Mouse (Mus musculus) urinary bladder, postnatal 36 days (tissue): Measurements from ENCODE around the gene Serf2.
"Not testable (repeated sequence)": the region's sequence is repeated elsewhere in the genome, so short reads cannot be mapped to it uniquely, and the experiment has no call there.

ENCODE experiments used
- DNase-seq, 2 experiments: peaks; one replicate each; pipeline ENCODE4 v3.0.0; 2022; ENCODE audit warnings: low spot score in 2 of 2, mixed read lengths in 1 of 2

The Serf2 gene

DNA sequence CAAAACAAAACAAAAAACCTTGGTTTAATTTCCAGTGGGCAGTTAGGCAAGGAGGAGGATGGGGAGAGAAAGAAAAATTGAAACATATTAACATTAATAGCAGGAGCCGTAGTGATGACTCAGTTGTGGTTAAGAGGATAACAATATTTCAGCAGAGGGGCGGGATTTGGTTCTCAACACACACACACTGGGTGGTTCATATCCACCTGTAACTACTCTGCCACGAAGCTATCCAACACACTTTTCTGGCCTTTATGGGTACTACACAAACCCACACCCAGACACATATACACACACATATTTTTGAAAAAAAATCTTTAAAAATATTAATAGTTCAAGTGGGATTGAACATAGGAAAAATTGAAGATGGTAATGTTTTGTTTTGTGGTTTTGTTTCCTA is 2.0 kb upstream of the Serf2 start:
- no peak for DNase-seq

DNA sequence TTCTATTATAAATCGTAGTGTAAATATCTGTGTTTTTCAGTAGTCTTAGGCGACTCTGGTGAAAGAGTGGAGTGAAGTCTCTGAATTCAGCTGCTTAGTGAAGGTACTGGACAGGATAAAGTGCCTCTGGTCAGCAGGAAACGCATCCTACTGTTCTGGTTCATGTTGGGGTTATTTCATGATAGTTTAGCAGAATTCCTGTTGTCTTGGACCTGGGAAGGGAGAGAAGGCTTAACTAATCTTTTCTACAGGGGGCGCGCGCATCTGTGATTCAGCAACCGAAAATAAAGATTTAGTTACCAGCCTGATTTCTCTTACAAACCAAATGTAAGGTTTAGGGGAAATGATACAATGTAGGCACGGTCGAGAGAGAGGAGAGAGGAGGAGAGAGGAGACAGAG is 859 bp upstream of the Serf2 start:
- DNase-seq: peak in 1 of 2 experiments; percentile 38

DNA sequence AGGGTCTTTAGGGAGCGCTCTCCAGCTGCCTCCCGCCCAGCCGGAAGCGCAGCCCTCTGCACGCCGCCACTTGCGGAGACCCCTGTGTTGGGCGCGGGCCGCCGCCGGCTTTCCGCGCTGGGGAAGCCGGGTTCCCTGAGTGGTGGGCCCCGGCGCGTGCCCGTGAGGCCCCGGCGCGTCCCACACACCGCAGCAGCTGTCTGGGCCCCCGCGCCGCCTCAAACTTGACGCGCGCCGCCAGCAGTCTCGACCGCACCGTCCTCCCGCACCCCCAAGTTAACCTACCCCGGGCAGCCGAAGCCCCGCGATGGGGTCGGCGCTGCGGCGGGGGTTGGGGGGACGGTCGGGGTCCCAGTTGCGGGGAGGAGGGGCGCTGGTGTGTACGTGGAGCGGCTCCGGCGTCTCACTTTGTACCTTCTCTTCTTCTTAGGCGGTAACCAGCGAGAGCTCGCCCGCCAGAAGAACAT is 583 bp downstream of the Serf2 start:
- peak in 1 of 2 experiments; percentile 14 for DNase-seq

- peak in 1 of 2 experiments; percentile 15 for DNase-seq
Measured at GRCm38 (mm10) chr2:121450093-121450492, 1.1 kb downstream of the Serf2 start.

GRCm38 (mm10) chr2:121452361-121452760 is 3.4 kb downstream of the Serf2 start:
- DNase-seq: no peak

- DNase-seq: no peak
Measured at GRCm38 (mm10) chr2:121452990-121453389, 4.0 kb downstream of the Serf2 start, which contains the start of gene Hypk. Gene Hypk, plus strand, starts transcription at chr2:121453290.

- DNase-seq: no peak
Measured at GRCm38 (mm10) chr2:121453917-121454316, 4.9 kb downstream of the Serf2 start.

- no peak for DNase-seq
Measured at GRCm38 (mm10) chr2:121455534-121455933, 6.5 kb downstream of the Serf2 start.

GRCm38 (mm10) chr2:121456692-121457642 is 8.0 kb downstream of the Serf2 start, which contains the start of gene Serinc4:
Gene Serinc4, minus strand, starts transcription at chr2:121456781.
- DNase-seq: peak; percentile 76 to 86

- DNase-seq: no peak
Measured at GRCm38 (mm10) chr2:121460071-121460470, 11.1 kb downstream of the Serf2 start.

DNA sequence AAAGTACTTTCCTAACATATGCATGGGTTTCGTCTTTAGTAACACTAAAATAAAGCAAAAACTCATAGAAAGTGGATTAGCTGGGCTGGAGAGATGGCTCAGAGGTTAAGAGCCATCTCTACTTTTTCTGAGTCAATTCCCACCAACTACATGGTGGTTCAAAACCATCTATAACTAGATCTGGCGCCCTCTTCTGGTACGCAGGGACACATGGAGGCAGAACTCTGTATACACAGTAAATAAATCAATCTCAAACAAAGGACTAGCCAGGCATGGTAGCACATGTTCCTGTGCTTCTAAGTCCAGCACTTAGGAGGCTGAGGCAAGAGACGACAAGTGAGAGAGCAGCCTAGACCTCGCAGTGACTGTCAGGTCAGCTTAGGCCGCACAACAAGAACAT is 20.0 kb downstream of the Serf2 start:
- not testable (repeated sequence) for DNase-seq

GRCm38 (mm10) chr2:121472783-121473182 is 23.8 kb downstream of the Serf2 start:
- not testable (repeated sequence) for DNase-seq

DNA sequence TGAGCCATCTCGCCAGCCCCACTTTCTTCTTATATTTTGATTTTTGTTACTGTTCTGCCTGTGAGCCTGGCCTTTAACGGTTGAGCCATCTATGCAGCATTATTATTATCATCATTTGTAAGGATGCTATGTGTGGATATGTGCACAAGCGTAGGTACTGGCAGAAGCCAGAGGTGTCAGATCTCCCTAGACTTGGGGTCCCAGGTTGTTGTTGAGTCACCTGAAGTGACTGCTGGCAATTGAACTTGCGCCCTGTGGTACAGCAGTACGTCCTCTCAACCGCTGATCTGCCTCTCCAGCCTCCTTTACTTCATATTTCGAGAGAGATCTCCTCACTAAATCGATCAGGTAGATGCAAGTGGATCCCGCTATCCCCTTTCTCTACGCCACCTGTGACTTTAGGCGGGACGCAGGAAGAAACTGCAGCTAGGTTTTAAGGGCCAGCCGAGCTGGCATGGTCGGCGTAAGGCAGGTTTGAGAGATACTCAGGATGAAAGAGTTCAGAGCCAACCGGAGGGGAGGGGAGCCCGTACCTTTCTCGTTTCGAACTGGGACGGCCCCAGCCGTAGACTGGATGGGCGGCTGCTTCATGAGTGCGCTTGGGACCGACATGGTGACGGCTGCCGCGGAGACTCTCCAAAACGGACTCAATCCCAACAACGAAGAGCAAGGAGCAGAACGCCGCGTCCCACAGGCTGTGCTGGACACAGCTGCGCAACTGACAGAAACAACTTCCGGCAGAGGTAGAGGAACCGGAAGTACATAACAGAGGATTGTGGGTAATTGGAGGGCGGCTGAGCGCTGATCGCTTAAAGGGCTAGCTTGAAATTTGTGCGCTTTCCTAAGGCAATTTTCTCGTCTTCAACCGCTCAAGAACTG is 24.5 kb downstream of the Serf2 start, which contains the start of gene Mfap1b:
Gene Mfap1b, minus strand, starts transcription at position 767 of the 879 bp plus-strand sequence.
- DNase-seq: peak; percentile 67 to 79

DNA sequence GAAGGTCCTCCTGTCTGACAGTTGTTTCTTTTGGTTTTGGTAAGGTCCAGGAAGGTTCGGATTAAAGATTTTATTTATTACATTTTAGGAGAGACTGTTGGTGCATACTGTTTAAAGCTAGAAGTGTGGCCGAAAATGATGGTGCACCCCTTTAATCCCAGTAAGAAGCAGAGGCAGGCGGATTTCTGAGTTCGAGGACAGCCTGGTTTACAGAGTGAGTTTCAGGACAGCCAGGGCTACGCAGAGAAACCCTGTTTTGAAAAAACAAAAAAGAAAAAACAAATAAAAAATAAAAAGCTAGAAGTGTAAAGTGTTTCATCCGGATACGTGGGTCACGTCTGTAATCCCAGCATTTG is 25.2 kb downstream of the Serf2 start:
- DNase-seq: no peak

DNA sequence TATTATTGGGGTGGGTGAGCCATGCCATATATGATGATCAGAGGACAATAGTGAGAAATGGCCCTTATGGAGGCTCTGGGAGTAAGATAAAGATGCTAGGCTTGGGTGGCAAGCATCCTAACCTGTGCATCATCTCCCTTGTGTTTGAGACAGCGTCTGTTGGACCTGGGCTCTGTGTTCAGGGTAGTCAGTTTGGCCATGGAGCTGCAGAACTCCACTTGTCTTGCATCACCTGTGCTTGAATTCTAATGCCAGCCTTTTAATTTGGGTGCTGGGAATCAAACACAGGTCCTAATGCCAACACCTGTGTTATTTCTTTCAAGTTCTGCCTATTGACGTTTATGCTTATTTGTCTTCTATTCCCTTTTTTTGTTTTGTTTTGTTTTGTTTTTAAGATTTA is 26.3 kb downstream of the Serf2 start:
- not testable (repeated sequence) for DNase-seq

DNA sequence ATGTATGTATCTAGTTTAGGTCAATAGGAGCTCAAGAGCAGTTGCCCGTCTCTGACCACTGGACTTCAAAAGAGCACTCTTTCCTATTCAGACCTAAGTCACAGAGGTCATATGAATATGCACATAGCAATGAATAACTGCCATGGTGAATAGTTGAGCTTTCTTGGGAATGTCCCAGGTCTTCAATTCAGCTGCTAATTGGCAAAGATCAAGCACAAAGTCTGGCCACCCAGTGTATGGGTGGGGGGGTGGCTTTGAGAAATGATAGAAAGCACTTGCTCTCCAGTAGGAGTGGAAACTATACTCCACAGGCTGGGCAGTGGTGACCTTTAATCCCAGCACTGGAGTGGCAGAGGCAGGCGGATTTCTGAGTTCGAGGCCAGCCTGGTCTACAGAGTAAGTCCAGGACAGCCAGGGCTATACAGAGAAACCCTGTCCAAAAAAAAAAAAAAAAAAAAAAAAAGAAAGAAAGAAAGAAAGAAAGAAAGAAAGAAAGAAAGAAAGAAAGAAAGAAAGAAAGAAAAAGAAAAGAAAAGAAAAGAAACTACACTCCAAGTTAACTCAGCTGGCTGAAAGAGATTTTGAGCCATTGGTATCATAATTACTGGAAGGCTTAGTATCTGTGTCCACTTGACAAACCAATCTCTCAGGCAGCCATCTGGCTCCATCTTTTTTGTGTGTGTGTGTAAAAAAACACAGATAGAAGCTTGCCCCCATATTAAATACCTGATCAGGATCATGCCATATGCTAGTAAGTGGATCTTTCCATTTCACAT is 28.7 kb downstream of the Serf2 start:
- DNase-seq: no peak

- DNase-seq: no peak
Measured at GRCm38 (mm10) chr2:121480498-121480897, 31.5 kb downstream of the Serf2 start.

DNA sequence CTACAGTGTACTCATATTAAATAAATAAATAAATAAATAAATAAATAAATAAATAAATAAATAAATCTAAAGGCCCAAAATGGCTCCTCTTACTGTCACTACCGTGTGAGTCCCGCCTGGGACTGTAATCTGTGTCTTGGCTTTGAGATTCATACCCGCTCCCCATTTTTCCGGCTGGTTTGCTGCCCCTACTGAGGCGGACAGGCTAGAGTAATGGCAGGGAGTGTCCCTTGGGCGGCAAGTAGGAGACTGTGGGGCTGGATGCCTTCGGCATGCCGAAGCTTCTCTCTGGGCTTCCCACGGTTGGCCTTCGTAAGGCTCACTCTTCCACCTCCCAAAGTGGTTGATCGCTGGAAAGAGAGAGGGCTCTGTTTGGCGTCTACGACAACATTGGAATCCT is 31.9 kb downstream of the Serf2 start:
- not testable (repeated sequence) for DNase-seq

- no peak for DNase-seq
Measured at GRCm38 (mm10) chr2:121483576-121483975, 34.6 kb downstream of the Serf2 start.

DNA sequence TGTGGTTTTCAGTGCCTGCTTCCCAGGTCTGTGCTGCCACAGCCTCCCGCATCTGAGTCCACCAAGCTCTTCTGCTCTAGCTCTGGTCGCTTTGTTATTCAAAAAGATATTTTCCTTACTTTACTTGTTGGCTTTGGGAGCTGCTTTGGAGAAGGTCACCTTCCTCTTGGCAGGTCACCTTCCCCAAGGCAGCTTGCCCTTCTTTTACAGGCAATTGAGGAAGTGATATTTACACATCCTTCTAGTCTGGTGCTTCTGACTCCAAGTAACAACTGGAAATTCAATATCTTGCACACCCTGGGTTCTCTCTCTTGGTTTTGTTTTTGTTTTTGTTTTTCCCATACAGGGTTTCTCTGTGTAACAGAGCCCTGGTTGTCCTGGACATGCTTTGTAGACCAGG is 35.4 kb downstream of the Serf2 start:
- DNase-seq: not testable (repeated sequence)

DNA sequence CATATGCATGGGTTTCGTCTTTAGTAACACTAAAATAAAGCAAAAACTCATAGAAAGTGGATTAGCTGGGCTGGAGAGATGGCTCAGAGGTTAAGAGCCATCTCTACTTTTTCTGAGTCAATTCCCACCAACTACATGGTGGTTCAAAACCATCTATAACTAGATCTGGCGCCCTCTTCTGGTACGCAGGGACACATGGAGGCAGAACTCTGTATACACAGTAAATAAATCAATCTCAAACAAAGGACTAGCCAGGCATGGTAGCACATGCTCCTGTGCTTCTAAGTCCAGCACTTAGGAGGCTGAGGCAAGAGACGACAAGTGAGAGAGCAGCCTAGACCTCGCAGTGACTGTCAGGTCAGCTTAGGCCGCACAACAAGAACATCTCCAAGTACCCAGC is 52.6 kb downstream of the Serf2 start:
- not testable (repeated sequence) for DNase-seq
